Mouse (Mus musculus) MEL (cell line): ENCODE results near the gene Rab3gap2. TPM values are rescaled to one million over a fixed set of nuclear protein-coding genes. Genes with fewer than 3 reads are reported as not detected.

ENCODE experiments used
- DNase-seq: peaks from one replicate; pipeline ENCODE4 v3.0.0; 2011; ENCODE audit warnings: low read depth, low spot score
- H3K27ac ChIP-seq: 2 replicates; pipeline ENCODE4 v1.5.1; 2012; ENCODE audit warnings: low read depth, mild to moderate bottlenecking, control low read depth, low read length, moderate library complexity; ENCODE audit not compliant: control insufficient read depth
- H3K27me3 ChIP-seq, 2 experiments: fragments of 150-350 bp in 1 of 2; sonication (generic) in 1 of 2; 2 replicates each; pipeline ENCODE4 v1.6.1; 2012; ENCODE audit warnings: low read length in 2 of 2, mild to moderate bottlenecking in 2 of 2, improper control_type of control experiment in 1 of 2, moderate library complexity in 1 of 2; ENCODE audit not compliant: insufficient read depth in 2 of 2, control insufficient read depth in 1 of 2
- H3K36me3 ChIP-seq, 2 experiments: 2 replicates each; pipeline ENCODE4 v1.6.1; 2012 to 2014; ENCODE audit warnings: low read length in 2 of 2, improper control_type of control experiment in 1 of 2, inconsistent platforms in 1 of 2, mild to moderate bottlenecking in 1 of 2; ENCODE audit not compliant: insufficient read depth in 2 of 2, control insufficient read depth in 1 of 2
- H3K4me1 ChIP-seq, 2 experiments: fragments of 150-350 bp in 1 of 2; sonication (generic) in 1 of 2; 2 replicates each; pipeline ENCODE4 v1.6.1; 2012; ENCODE audit warnings: low read length in 2 of 2, improper control_type of control experiment in 1 of 2, mild to moderate bottlenecking in 1 of 2; ENCODE audit not compliant: insufficient read depth in 2 of 2, control insufficient read depth in 1 of 2
- H3K4me3 ChIP-seq, 2 experiments: fragments of 150-350 bp in 1 of 2; sonication (generic) in 1 of 2; 2 replicates each; pipeline ENCODE4 v1.5.1; 2012; ENCODE audit warnings: low read depth in 2 of 2, low read length in 2 of 2, mild to moderate bottlenecking in 2 of 2, moderate library complexity in 2 of 2, control low read depth in 1 of 2, improper control_type of control experiment in 1 of 2; ENCODE audit not compliant: control insufficient read depth in 1 of 2, insufficient read depth in 1 of 2
- H3K79me2 ChIP-seq: 2 replicates; pipeline ENCODE4 v1.6.1; 2012; ENCODE audit warnings: mild to moderate bottlenecking, low read length, moderate library complexity; ENCODE audit not compliant: control insufficient read depth, poor library complexity, insufficient read depth
- H3K9ac ChIP-seq: 2 replicates; pipeline ENCODE4 v1.6.1; 2012; ENCODE audit warnings: low read depth, mild to moderate bottlenecking, control low read depth, low read length, moderate library complexity; ENCODE audit not compliant: control insufficient read depth, poor library complexity, severe bottlenecking
- H3K9me3 ChIP-seq: fragments of 150-350 bp; sonication (generic); replicated peaks from 2 replicates; pipeline ENCODE4 v1.6.1; 2012; ENCODE audit warnings: mild to moderate bottlenecking, low read length, improper control_type of control experiment, moderate library complexity; ENCODE audit not compliant: insufficient read depth
- BHLHE40 ChIP-seq: IDR thresholded peaks from 2 replicates; pipeline ENCODE4 v1.6.1; 2012; ENCODE audit warnings: low read depth, mild to moderate bottlenecking, inconsistent platforms, low read length, improper control_type of control experiment, borderline replicate concordance
- CHD1 ChIP-seq: IDR thresholded peaks from 2 replicates; pipeline ENCODE4 v1.6.1; 2012; ENCODE audit warnings: low read depth, mild to moderate bottlenecking, inconsistent platforms, low read length, improper control_type of control experiment
- CHD2 ChIP-seq: IDR thresholded peaks from 2 replicates; pipeline ENCODE4 v1.6.1; 2011; ENCODE audit warnings: low read length, improper control_type of control experiment
- CTCF ChIP-seq, 3 experiments: IDR thresholded peaks in 2 of 3; conservative IDR thresholded peaks in 1 of 3; 2 replicates each; pipeline ENCODE4 v1.5.1; 2011 to 2012; ENCODE audit warnings: low read length in 3 of 3, low read depth in 2 of 3, mild to moderate bottlenecking in 2 of 3, improper control_type of control experiment in 1 of 3, inconsistent platforms in 1 of 3, mixed read lengths in 1 of 3, moderate library complexity in 1 of 3; ENCODE audit not compliant: control insufficient read depth in 1 of 3, insufficient read depth in 1 of 3, poor library complexity in 1 of 3, severe bottlenecking in 1 of 3
- EP300 ChIP-seq, 2 experiments: IDR thresholded peaks; 2 replicates each; pipeline ENCODE4 v1.6.1; 2011; ENCODE audit warnings: improper control_type of control experiment in 2 of 2, low read length in 2 of 2, low read depth in 1 of 2, mild to moderate bottlenecking in 1 of 2
- ETS1 ChIP-seq: IDR thresholded peaks from 2 replicates; pipeline ENCODE4 v1.6.1; 2012; ENCODE audit warnings: low read depth, mild to moderate bottlenecking, inconsistent platforms, low read length, improper control_type of control experiment, moderate library complexity
- GABPA ChIP-seq: IDR thresholded peaks from 2 replicates; pipeline ENCODE4 v1.6.1; 2012; ENCODE audit warnings: low read depth, mild to moderate bottlenecking, inconsistent platforms, low read length, improper control_type of control experiment, moderate library complexity
- HCFC1 ChIP-seq: IDR thresholded peaks from 2 replicates; pipeline ENCODE4 v1.6.1; 2012; ENCODE audit warnings: low read depth, mild to moderate bottlenecking, inconsistent platforms, low read length, improper control_type of control experiment, moderate library complexity
- KAT2A ChIP-seq: conservative IDR thresholded peaks from 2 replicates; pipeline ENCODE4 v1.6.1; 2012; ENCODE audit warnings: low read depth, low read length, improper control_type of control experiment, inconsistent platforms
- MAZ ChIP-seq: IDR thresholded peaks from 2 replicates; pipeline ENCODE4 v1.6.1; 2012; ENCODE audit warnings: low read depth, mild to moderate bottlenecking, inconsistent platforms, low read length, improper control_type of control experiment
- MEF2A ChIP-seq: IDR thresholded peaks from 2 replicates; pipeline ENCODE4 v1.6.1; 2014; ENCODE audit warnings: low read depth, mild to moderate bottlenecking, inconsistent platforms, low read length, improper control_type of control experiment; ENCODE audit not compliant: poor library complexity, insufficient replicate concordance, severe bottlenecking; ENCODE audit errors: extremely low read depth
- MXI1 ChIP-seq: IDR thresholded peaks from 2 replicates; pipeline ENCODE4 v1.6.1; 2011; ENCODE audit warnings: mild to moderate bottlenecking, low read depth, low read length, improper control_type of control experiment
- MYB ChIP-seq: IDR thresholded peaks from 2 replicates; pipeline ENCODE4 v1.6.1; 2011; ENCODE audit warnings: mild to moderate bottlenecking, low read depth, low read length, improper control_type of control experiment
- MYC ChIP-seq: IDR thresholded peaks from 2 replicates; pipeline ENCODE4 v1.6.1; 2011; ENCODE audit warnings: low read depth, mild to moderate bottlenecking, low read length, improper control_type of control experiment, moderate library complexity
- NELFE ChIP-seq: IDR thresholded peaks from 2 replicates; pipeline ENCODE4 v1.6.1; 2011; ENCODE audit warnings: low read depth, low read length, improper control_type of control experiment
- POLR2A ChIP-seq, 2 experiments: IDR thresholded peaks; 2 replicates each; pipeline ENCODE4 v1.6.1; 2011 to 2012; ENCODE audit warnings: low read length in 2 of 2, mild to moderate bottlenecking in 2 of 2, control low read depth in 1 of 2, improper control_type of control experiment in 1 of 2, low read depth in 1 of 2, moderate library complexity in 1 of 2; ENCODE audit not compliant: control insufficient read depth in 1 of 2, insufficient read depth in 1 of 2, poor library complexity in 1 of 2
- POLR2AphosphoS5 ChIP-seq: IDR thresholded peaks from 2 replicates; pipeline ENCODE4 v1.6.1; 2012; ENCODE audit warnings: low read depth, borderline replicate concordance, mild to moderate bottlenecking, inconsistent platforms, low read length, moderate library complexity, mixed read lengths
- RAD21 ChIP-seq: IDR thresholded peaks from 2 replicates; pipeline ENCODE4 v1.6.1; 2011; ENCODE audit warnings: mild to moderate bottlenecking, low read depth, low read length, improper control_type of control experiment
- SIN3A ChIP-seq: IDR thresholded peaks from 2 replicates; pipeline ENCODE4 v1.6.1; 2012; ENCODE audit warnings: low read length, improper control_type of control experiment, inconsistent platforms
- TBP ChIP-seq: IDR thresholded peaks from 2 replicates; pipeline ENCODE4 v1.8.0; 2011; ENCODE audit warnings: low read depth, low read length, improper control_type of control experiment
- TCF12 ChIP-seq: IDR thresholded peaks from 2 replicates; pipeline ENCODE4 v1.6.1; 2014; ENCODE audit warnings: low read depth, mild to moderate bottlenecking, inconsistent platforms, low read length, improper control_type of control experiment, moderate library complexity
- USF1 ChIP-seq: IDR thresholded peaks from 2 replicates; pipeline ENCODE4 v1.6.1; 2014; ENCODE audit warnings: low read depth, mild to moderate bottlenecking, inconsistent platforms, low read length, improper control_type of control experiment, moderate library complexity
- ZC3H11A ChIP-seq: IDR thresholded peaks from 2 replicates; pipeline ENCODE4 v1.6.1; 2012; ENCODE audit warnings: low read depth, mild to moderate bottlenecking, inconsistent platforms, low read length, improper control_type of control experiment
- ZMIZ1 ChIP-seq: IDR thresholded peaks from 2 replicates; pipeline ENCODE4 v1.6.1; 2012; ENCODE audit warnings: low read depth, mild to moderate bottlenecking, inconsistent platforms, low read length, improper control_type of control experiment, moderate library complexity
- polyA plus RNA-seq, 2 experiments: library from polyadenylated mRNA; stranded (reverse) in 1 of 2; unstranded in 1 of 2; fragments of >175 nt in 1 of 2; fragments of >200 nt in 1 of 2; gene quantifications; 2 replicates each; pipeline versions ENCODE4 v1.2.1 to v1.2.4; 2012; ENCODE audit warnings: low replicate concordance in 2 of 2, low read depth in 1 of 2; ENCODE audit not compliant: insufficient read length in 2 of 2, insufficient read depth in 1 of 2, missing spikeins in 1 of 2
- total RNA-seq: library from RNA; depleted of rRNA; stranded (reverse); fragments of 300-350 nt; gene quantifications from 2 replicates; pipeline ENCODE4 v1.2.3, GENCODE M21; 2012

Rab3gap2 gene
- total and polyA plus RNA-seq, 3 experiments, result 24.1 to 40.1 TPM; not detected in 1

GRCm38 (mm10) chr1:185208766-185209165 is 4.8 kb downstream of the Rab3gap2 start:
- no peak overlapping the region for H3K27ac ChIP-seq
- H3K4me1 ChIP-seq, result peaks cover 0 to 2% of the 10 kb centered on the region in 2 experiments; a peak in 1 of 4 replicates
- H3K79me2 ChIP-seq, result peaks cover 19% of the 10 kb centered on the region
- DNase-seq, result no peak
- no peaks in the 10 kb centered on the region for H3K27me3 ChIP-seq
- TF ChIP-seq EP300 (IDR thresholded peaks at IDR 0.05; ENCODE audit: low read depth in 1 of 2, low read length in 2 of 2), result no peak
- TF ChIP-seq MAZ, result no peak
- no peak for TF ChIP-seq BHLHE40
- TF ChIP-seq HCFC1, result no peak
- TF ChIP-seq NELFE, result no peak
- no peak for TF ChIP-seq POLR2A (IDR thresholded peaks at IDR 0.05; ENCODE audit: control insufficient read depth in 1 of 2, insufficient read depth in 1 of 2, low read depth in 1 of 2, low read length in 2 of 2, poor library complexity in 1 of 2)
- no peak for TF ChIP-seq GABPA
- no peak for TF ChIP-seq KAT2A
- no peak for TF ChIP-seq CTCF (IDR thresholded peaks at IDR 0.05 in 2 of 3, conservative IDR thresholded peaks at IDR 0.05 in 1 of 3; ENCODE audit: control insufficient read depth in 1 of 3, insufficient read depth in 1 of 3, low read depth in 2 of 3, low read length in 3 of 3, poor library complexity in 1 of 3, severe bottlenecking in 1 of 3)
- no peak for TF ChIP-seq ETS1
- TF ChIP-seq POLR2AphosphoS5, result no peak
- no peak for TF ChIP-seq RAD21
- TF ChIP-seq TBP, result no peak
- no peak for TF ChIP-seq TCF12
- TF ChIP-seq ZC3H11A, result no peak
- no peak for TF ChIP-seq MYB
- TF ChIP-seq MXI1, result no peak
- TF ChIP-seq CHD2, result no peak
- no peak for TF ChIP-seq MYC
- H3K9me3 ChIP-seq, result no peaks in the 10 kb centered on the region
- no peak overlapping the region for H3K4me3 ChIP-seq
- H3K9ac ChIP-seq, result no peak overlapping the region
- H3K36me3 ChIP-seq, result peaks cover 2 to 6% of the 10 kb centered on the region in 2 experiments; a peak in 3 of 4 replicates

- H3K27me3 ChIP-seq, result no peaks in the 10 kb centered on the region
- no peaks in the 10 kb centered on the region for H3K9me3 ChIP-seq
- H3K36me3 ChIP-seq, result peaks cover 2 to 6% of the 10 kb centered on the region in 2 experiments; a peak in 3 of 4 replicates
- H3K4me1 ChIP-seq, result peaks cover 0 to 2% of the 10 kb centered on the region in 2 experiments; a peak in 1 of 4 replicates
- H3K27ac ChIP-seq, result no peak overlapping the region
- no peak overlapping the region for H3K4me3 ChIP-seq
- no peak overlapping the region for H3K9ac ChIP-seq
- TF ChIP-seq CHD1 (no peak), BHLHE40 (no peak), KAT2A (no peak), TBP (no peak), SIN3A (no peak), ZMIZ1 (no peak), MEF2A (no peak), USF1 (no peak), POLR2A (IDR thresholded peaks at IDR 0.05; ENCODE audit: control insufficient read depth in 1 of 2, insufficient read depth in 1 of 2, low read depth in 1 of 2, low read length in 2 of 2, poor library complexity in 1 of 2) (no peak), CTCF (IDR thresholded peaks at IDR 0.05 in 2 of 3, conservative IDR thresholded peaks at IDR 0.05 in 1 of 3; ENCODE audit: control insufficient read depth in 1 of 3, insufficient read depth in 1 of 3, low read depth in 2 of 3, low read length in 3 of 3, poor library complexity in 1 of 3, severe bottlenecking in 1 of 3) (no peak), RAD21 (no peak)
- DNase-seq, result no peak
- peaks cover 11% of the 10 kb centered on the region for H3K79me2 ChIP-seq
These were observed 5.8 kb downstream of the Rab3gap2 start for GRCm38 (mm10) chr1:185209641-185210176.
